Mouse (Mus musculus): ENCODE data around the gene Rab34.

GRCm38 (mm10) chr11:78174506-78174905 lies 13.7 kb upstream of the Rab34 start:
- TF ChIP-seq CTCF (IDR thresholded peaks at IDR 0.05; ENCODE audit: low read depth), result no peak
- no peak for TF ChIP-seq EP300 (IDR thresholded peaks at IDR 0.05; ENCODE audit: low read depth)

Measured in heart, postnatal 0 days (tissue).